Mouse (Mus musculus) forebrain, embryonic 15.5 days (tissue): ENCODE measurements around the gene Slc44a2. TPM values are rescaled to one million over a fixed set of nuclear protein-coding genes. Genes with fewer than 3 reads are reported as not detected.
A peak's percentile ranks its signal among the peaks of the same experiment; 100 is the strongest.

Experiments
- ATAC-seq: fragments of 200-750 bp; cut with Nextera tagmentation; replicated peaks from 2 replicates; pipeline ENCODE4 v1.8.0; 2017; ENCODE audit warnings: mild to moderate bottlenecking, moderate TSS enrichment, moderate library complexity
- H3K27ac ChIP-seq: fragments of 300-500 bp; sonication (generic); replicated peaks from 2 replicates; pipeline ENCODE4 v1.5.1; 2015; ENCODE audit warnings: mild to moderate bottlenecking, inconsistent platforms
- H3K27me3 ChIP-seq: fragments of 300-500 bp; sonication (generic); 2 replicates; pipeline ENCODE4 v1.6.1; 2015; ENCODE audit warnings: inconsistent platforms
- H3K36me3 ChIP-seq: fragments of 300-500 bp; sonication (generic); 2 replicates; pipeline ENCODE4 v1.6.1; 2015; ENCODE audit warnings: mild to moderate bottlenecking, inconsistent platforms
- H3K4me1 ChIP-seq: fragments of 300-500 bp; sonication (generic); 2 replicates; pipeline ENCODE4 v1.6.1; 2015; ENCODE audit warnings: inconsistent platforms
- H3K4me2 ChIP-seq: fragments of 300-500 bp; sonication (generic); replicated peaks from 2 replicates; pipeline ENCODE4 v1.6.1; 2015; ENCODE audit warnings: mild to moderate bottlenecking, inconsistent platforms
- H3K4me3 ChIP-seq: fragments of 300-500 bp; sonication (generic); 2 replicates; pipeline ENCODE4 v1.5.1; 2015; ENCODE audit warnings: mild to moderate bottlenecking, inconsistent platforms
- H3K9ac ChIP-seq: fragments of 300-500 bp; sonication (generic); replicated peaks from 2 replicates; pipeline ENCODE4 v1.6.1; 2015; ENCODE audit warnings: mild to moderate bottlenecking, inconsistent platforms
- H3K9me3 ChIP-seq: fragments of 300-500 bp; sonication (generic); 2 replicates; pipeline ENCODE4 v1.6.1; 2016; ENCODE audit warnings: inconsistent platforms
- WGBS: fragments of 180-500 bp; shearing (Covaris S2); methylation state at CpG from one replicate; pipeline ENCODE4 v1.1.7; 2015; ENCODE audit warnings: mixed read lengths; 5-methylcytosine and 5-hydroxymethylcytosine counted together
- polyA plus RNA-seq: library from polyadenylated mRNA; unstranded; fragments of >200 nt; fragmentation: Nextera tagmentation; extraction: Ambion mirVana; gene quantifications from 2 replicates; pipeline ENCODE4 v1.2.1, GENCODE M21; 2015

Gene Slc44a2
- polyA plus RNA-seq, 1 experiment from 2014 or later, result 77.4 TPM

- 70% methylated on average over 16 of the region's 16 CpGs for WGBS
- ATAC-seq, result no peak
- no peak overlapping the region for H3K27ac ChIP-seq
- peaks cover 72% of the 10 kb centered on the region for H3K36me3 ChIP-seq
- no peak overlapping the region for H3K4me2 ChIP-seq
- H3K27me3 ChIP-seq, result no peaks in the 10 kb centered on the region
- H3K9ac ChIP-seq, result no peak overlapping the region
- H3K4me3 ChIP-seq, result no peak overlapping the region
- H3K4me1 ChIP-seq, result no peaks in the 10 kb centered on the region
- no peaks in the 10 kb centered on the region for H3K9me3 ChIP-seq
These were observed 26.3 kb downstream of the Slc44a2 start for GRCm38 (mm10) chr9:21346627-21347365.

GRCm38 (mm10) chr9:21348152-21348551 lies 27.7 kb downstream of the Slc44a2 start:
- Histone ChIP-seq H3K27me3 (no peaks in the 10 kb centered on the region), H3K9ac (no peak overlapping the region), H3K4me2 (no peak overlapping the region), H3K9me3 (no peaks in the 10 kb centered on the region), H3K27ac (no peak overlapping the region), H3K36me3 (peaks cover 69% of the 10 kb centered on the region), H3K4me1 (no peaks in the 10 kb centered on the region), H3K4me3 (no peak overlapping the region)
- WGBS, result 87% methylated on average over 3 of the region's 3 CpGs
- ATAC-seq, result no peak

- no peaks in the 10 kb centered on the region for H3K27me3 ChIP-seq
- no peak overlapping the region for H3K9ac ChIP-seq
- H3K4me3 ChIP-seq, result no peak overlapping the region
- ATAC-seq, result 0 out of 2 replicates have a peak, but pooled peaks have one; percentile 46
- no peaks in the 10 kb centered on the region for H3K4me1 ChIP-seq
- H3K27ac ChIP-seq, result no peak overlapping the region
- WGBS, result 89% methylated on average over 7 of the region's 7 CpGs
- peaks cover 71% of the 10 kb centered on the region for H3K36me3 ChIP-seq
- no peak overlapping the region for H3K4me2 ChIP-seq
- no peaks in the 10 kb centered on the region for H3K9me3 ChIP-seq
These were observed 30.7 kb downstream of the Slc44a2 start for GRCm38 (mm10) chr9:21351178-21351577.

- Histone ChIP-seq H3K9ac (no peak overlapping the region), H3K36me3 (peaks cover 67% of the 10 kb centered on the region), H3K4me1 (no peaks in the 10 kb centered on the region), H3K4me3 (no peak overlapping the region), H3K9me3 (no peaks in the 10 kb centered on the region), H3K27ac (no peak overlapping the region), H3K27me3 (no peaks in the 10 kb centered on the region), H3K4me2 (no peak overlapping the region)
- no peak for ATAC-seq
- 88% methylated on average over 4 of the region's 4 CpGs for WGBS
These were observed 31.3 kb downstream of the Slc44a2 start for GRCm38 (mm10) chr9:21351702-21352377.

- Histone ChIP-seq H3K4me3 (no peak overlapping the region), H3K4me2 (no peak overlapping the region), H3K9me3 (no peaks in the 10 kb centered on the region), H3K27me3 (no peaks in the 10 kb centered on the region), H3K36me3 (peaks cover 59% of the 10 kb centered on the region), H3K4me1 (no peaks in the 10 kb centered on the region), H3K9ac (no peak overlapping the region), H3K27ac (no peak overlapping the region)
- ATAC-seq, result no peak
- WGBS, result 36% methylated on average over 20 of the region's 20 CpGs
These were observed 32.2 kb downstream of the Slc44a2 start for GRCm38 (mm10) chr9:21352463-21353372.

- 55% methylated on average over 2 of the region's 2 CpGs for whole genome bisulfite sequencing
- no peak overlapping the region for H3K4me2 ChIP-seq
- H3K27me3 ChIP-seq, result no peaks in the 10 kb centered on the region
- H3K4me1 ChIP-seq, result no peaks in the 10 kb centered on the region
- H3K9me3 ChIP-seq, result no peaks in the 10 kb centered on the region
- no peak for ATAC-seq
- no peak overlapping the region for H3K27ac ChIP-seq
- H3K4me3 ChIP-seq, result no peak overlapping the region
- no peak overlapping the region for H3K9ac ChIP-seq
- peaks cover 53% of the 10 kb centered on the region for H3K36me3 ChIP-seq
These were observed 32.8 kb downstream of the Slc44a2 start for GRCm38 (mm10) chr9:21353373-21353686.

GRCm38 (mm10) chr9:21354796-21355195 lies 34.3 kb downstream of the Slc44a2 start:
- peaks cover 41% of the 10 kb centered on the region for H3K36me3 ChIP-seq
- H3K27me3 ChIP-seq, result no peaks in the 10 kb centered on the region
- H3K9me3 ChIP-seq, result no peaks in the 10 kb centered on the region
- no peak overlapping the region for H3K4me3 ChIP-seq
- H3K27ac ChIP-seq, result no peak overlapping the region
- H3K4me2 ChIP-seq, result no peak overlapping the region
- ATAC-seq, result no peak
- WGBS, result 91% methylated on average over 6 of the region's 6 CpGs
- no peaks in the 10 kb centered on the region for H3K4me1 ChIP-seq
- H3K9ac ChIP-seq, result no peak overlapping the region

- Histone ChIP-seq H3K9ac (no peak overlapping the region), H3K36me3 (peaks cover 25% of the 10 kb centered on the region), H3K4me3 (no peak overlapping the region), H3K9me3 (no peaks in the 10 kb centered on the region), H3K27me3 (peaks cover 7% of the 10 kb centered on the region; the same call in 1 of the 2 replicates), H3K4me2 (no peak overlapping the region), H3K4me1 (no peaks in the 10 kb centered on the region), H3K27ac (no peak overlapping the region)
- WGBS, result 0% methylated on average over 1 of the region's 1 CpGs
- ATAC-seq, result 0 out of 2 replicates have a peak, but pooled peaks have one; percentile 32
These were observed 36.7 kb downstream of the Slc44a2 start for GRCm38 (mm10) chr9:21356981-21357718.

- no peaks in the 10 kb centered on the region for H3K27me3 ChIP-seq
These were observed 46.2 kb downstream of the Slc44a2 start for GRCm38 (mm10) chr9:21366541-21367220.

GRCm38 (mm10) chr9:21367357-21368111 lies 47.0 kb downstream of the Slc44a2 start, which contains the start of gene Ilf3:
Gene Ilf3, plus strand, starts transcription at chr9:21367871.
- peaks cover 10% of the 10 kb centered on the region for H3K36me3 ChIP-seq
- H3K4me3 ChIP-seq, result peak within 1 kb of the TSS; percentile 75
- H3K4me1 ChIP-seq, result peaks cover 36% of the 10 kb centered on the region
- H3K9ac ChIP-seq, result peak within 1 kb of the TSS; percentile 85
- WGBS, result under 1% methylated on average over 66 of the region's 66 CpGs
- ATAC-seq, result peak; percentile 94
- H3K9me3 ChIP-seq, result no peaks in the 10 kb centered on the region
- peak within 1 kb of the TSS; percentile 95 for H3K27ac ChIP-seq
- peak within 1 kb of the TSS; percentile 61 for H3K4me2 ChIP-seq
- no peaks in the 10 kb centered on the region for H3K27me3 ChIP-seq

More at GRCm38 (mm10) chr9:21366541-21367220, 46.2 kb downstream of the Slc44a2 start:
- Histone ChIP-seq H3K9me3 (no peaks in the 10 kb centered on the region), H3K27ac (peak overlapping the region; percentile 93), H3K4me2 (peak overlapping the region; percentile 60), H3K4me1 (peaks cover 28% of the 10 kb centered on the region), H3K4me3 (peak overlapping the region; percentile 75), H3K9ac (peak overlapping the region; percentile 43), H3K36me3 (peaks cover 3% of the 10 kb centered on the region; the same call in 1 of the 2 replicates)
- 40% methylated on average over 14 of the region's 14 CpGs for WGBS
- ATAC-seq, result peak; percentile 36
